Mouse (Mus musculus): Measurements from ENCODE around the gene Chst15.

- no peak for TF ChIP-seq CTCF (IDR thresholded peaks at IDR 0.05; ENCODE audit: control insufficient read depth, insufficient read depth, low read length)
- TF ChIP-seq POLR2A (IDR thresholded peaks at IDR 0.05; ENCODE audit: borderline replicate concordance, control insufficient read depth, low read depth, low read length), result no peak
Observed at GRCm38 (mm10) chr7:132197817-132198475, 119.1 kb downstream of the Chst15 start.

Measured in bone marrow, adult 2 months (tissue).